Mouse (Mus musculus) layer of hippocampus, adult 8-10 months (tissue): ENCODE results near the gene Pank4. TPM values are rescaled to one million over a fixed set of nuclear protein-coding genes. Genes with fewer than 3 reads are reported as not detected.
A peak's percentile ranks its signal among the peaks of the same experiment; 100 is the strongest.

Experiments
- DNase-seq, 2 experiments: peaks; one replicate each; pipeline ENCODE4 v3.0.0; 2022; ENCODE audit warnings: low spot score in 2 of 2
- total RNA-seq, 4 experiments: library from RNA; stranded (reverse); gene quantifications; 2 replicates each; pipeline ENCODE4 v1.2.4; 2022

The Pank4 gene
- total RNA-seq, 4 experiments from 2014 or later = 34.4 to 46.8 (median 42.3) TPM

DNA sequence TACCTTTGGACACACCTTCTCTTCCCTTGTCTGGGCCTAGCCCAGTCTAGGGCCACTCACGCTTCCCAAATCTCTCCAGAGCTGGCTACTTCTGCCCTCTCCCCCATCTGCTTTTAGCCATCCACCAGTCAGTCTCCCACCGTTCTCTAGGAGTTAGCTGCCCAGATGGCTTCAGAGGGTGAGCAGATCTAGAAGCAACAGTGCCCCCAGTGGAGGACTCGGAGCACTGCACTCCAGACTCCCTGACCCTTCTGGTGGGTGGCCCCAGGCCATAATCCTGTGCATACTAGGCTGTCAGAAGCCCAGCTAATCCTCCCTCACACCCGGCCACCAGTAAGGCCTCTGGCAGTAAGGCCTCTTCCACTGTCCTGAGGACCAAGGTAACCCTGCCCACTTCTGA, 48.9 kb downstream of the Pank4 start:
- DNase-seq = peak in 1 of 2 experiments; percentile 49

DNA sequence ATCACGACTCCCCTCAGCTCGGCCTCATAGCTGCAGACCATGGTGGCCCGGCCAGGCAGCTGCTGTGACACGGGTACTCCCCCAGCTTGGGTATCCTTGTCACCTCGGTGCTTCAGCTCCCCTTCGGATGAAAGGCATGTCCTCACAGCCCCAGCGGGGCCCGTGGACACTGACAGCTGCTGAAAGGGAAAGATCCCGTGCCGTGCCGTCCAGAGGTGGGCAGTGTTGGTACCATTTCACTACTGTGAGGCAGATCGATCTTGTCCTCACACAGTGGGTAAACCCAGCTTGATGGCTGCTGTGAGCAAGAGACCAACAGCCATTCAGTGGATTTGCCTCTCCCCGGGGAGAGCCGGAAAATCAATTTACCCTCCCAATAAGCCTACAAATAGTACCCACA, 50.3 kb downstream of the Pank4 start:
- DNase-seq = no peak

DNA sequence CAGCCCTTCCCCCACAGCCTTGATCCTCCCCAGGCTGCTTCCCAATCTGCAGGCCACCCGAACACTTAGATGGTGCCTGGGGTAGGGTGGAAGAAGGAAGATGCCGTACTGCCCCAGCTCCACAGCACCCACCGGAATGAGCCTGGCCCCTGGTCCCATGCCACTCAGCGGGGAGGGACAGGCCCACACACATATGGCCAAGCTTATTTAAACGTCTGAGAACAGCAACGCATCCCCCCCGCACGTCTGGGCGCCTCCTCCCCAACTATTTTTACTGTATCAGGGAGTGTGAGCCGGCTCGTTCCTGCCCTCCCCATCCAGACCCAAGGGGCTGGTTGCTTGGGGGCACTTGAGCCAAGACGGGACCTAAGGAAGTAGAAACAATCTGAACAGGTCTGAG, 50.9 kb downstream of the Pank4 start:
- peak; percentile 62 to 65 for DNase-seq

DNA sequence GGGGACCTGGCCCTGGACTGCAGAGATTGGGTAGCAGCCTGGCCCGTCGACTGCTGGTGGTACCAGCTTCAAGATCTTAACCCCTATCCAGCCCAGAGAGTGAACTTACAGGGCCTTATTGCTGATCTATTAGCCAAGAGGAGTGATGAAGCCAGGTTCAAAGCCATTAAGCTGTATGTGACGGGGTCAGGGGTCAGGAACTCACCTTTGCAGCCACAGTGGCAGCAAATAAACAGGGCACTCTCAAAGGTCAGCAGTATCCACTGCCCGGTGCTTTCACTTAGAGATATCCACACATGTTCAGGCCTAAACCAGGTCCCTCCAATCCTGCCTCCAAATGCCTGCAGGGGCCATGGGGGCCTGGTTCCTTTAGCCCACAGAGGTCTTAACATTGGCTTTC, 51.6 kb downstream of the Pank4 start:
- no peak for DNase-seq

DNA sequence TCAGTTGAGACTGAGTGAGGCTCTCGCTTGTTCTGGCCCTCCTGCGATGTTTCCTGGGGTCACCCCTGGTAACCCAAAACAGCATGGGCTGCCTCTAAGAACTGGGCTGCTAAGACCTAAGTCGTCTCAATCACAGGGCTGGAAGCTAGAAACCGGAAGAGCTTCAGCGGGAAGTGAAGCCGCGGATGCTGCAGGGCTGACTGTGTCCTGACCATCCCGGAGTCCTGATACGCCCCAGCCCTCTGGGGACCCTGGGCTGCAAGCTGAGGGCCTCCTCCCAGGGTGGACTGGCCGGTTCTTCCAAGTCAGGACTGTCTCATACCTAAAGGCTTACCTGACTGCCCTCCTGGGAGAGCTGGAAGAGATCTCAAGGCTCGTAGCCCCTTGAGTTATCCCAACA, 52.9 kb downstream of the Pank4 start:
- no peak for DNase-seq

DNA sequence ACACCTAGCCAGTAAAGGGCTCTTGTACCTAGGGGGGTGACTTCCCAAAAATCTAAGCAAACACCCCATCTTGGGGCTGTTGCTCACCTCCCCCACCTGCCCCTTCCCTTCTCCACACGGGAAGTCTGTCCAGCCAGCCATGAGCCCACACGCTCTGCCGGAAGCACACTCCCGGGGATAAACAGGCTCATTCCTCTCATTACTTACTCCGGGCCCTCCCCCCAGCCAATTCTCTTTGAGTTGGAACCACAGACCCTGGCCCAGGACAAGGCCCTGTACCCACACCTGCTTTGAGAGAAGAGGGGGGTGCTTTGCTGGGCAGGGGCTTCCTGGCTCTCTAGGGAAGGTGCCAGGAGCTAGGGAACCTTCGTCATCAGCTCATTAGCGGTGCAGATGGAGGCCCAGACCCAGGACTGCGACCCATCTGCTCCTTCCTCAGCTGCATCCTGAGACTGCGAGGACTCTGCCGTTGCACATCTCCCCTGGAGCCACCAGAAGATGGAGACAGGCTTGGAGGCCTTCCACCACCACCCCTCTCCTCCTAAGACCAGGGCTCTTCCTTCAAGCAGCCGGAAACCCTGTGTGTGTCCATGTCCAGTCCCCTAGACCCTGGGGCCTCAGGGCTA, 53.4 kb downstream of the Pank4 start:
- DNase-seq = no peak

DNA sequence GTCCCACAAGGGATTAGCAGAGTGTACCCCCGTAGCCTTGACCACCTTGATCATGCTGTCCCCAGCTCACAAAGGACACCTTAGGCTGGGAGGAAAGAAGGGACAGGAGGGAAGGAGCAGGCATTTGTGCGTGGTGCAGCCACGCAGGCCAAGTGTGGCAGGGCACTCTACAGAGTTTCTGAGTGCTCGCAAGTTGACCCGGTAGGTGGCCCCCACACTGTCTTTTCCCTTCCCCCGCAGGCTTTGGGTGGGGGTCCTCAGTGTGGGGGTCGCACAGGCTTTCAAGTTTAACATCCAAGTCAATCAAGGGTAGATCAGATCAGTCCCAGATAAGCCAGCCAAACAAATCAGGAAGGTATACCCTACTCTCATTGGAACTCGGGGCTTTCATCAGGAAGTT, 54.1 kb downstream of the Pank4 start:
- no peak for DNase-seq

DNA sequence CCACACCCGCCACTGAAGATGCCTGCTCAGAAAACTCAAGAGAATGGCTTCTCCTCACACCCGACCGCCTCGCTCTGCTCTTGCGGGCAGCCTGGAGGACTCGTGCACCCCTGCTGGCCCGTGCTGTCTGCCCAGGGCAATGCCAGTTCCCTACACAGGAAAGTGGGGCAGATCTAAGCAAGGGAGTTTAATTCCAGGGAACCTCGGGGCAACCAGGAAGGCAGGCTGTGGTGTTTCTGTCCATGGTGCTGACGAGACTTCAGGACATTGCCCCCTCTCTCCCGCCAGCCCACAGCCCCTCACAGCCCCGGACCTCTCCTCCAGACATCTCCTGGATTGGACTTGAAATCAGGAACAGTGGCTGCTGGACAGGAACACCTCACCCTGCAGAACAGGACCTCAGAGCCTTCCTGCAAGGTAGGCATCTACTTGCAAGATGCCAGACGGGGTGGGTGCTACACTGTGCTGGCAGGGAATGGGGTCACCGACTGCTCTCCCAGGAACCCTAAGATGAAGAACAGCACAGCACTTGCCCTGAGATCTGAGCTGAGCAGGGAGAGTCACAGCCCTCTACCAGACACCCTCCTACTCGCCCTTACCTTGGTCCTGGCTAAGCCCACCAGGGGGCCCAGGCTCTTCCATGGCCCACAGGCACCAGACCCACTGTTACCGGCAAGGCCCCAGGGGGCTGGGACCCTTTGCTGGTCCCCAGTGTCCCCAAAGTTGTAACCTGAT, 54.8 kb downstream of the Pank4 start:
- DNase-seq = no peak

DNA sequence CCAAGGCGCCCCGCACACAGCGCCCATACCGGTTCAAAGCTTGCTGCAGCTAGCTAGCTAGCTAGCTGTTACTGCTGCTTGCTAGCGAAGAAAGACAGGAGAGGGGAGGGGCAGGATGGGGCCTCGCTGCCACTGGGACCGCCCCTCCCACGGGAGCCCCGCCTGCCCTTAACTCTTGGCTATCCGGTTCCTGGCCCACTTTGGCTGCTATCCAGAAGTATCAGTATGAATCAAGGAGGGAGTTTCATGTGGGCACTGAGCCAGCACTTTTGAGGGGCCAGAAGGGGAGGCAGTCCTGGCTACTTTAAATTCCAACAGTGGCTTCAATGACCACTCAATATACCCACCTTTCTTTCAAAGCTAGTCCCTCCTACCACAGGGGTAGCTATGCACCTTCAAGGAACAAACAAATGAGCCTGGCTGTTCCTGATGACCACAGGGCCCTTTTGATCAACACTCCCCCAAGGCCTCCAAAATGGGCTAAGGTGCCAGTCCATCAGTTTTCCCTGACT, 55.5 kb downstream of the Pank4 start:
- DNase-seq = peak in 1 of 2 experiments; percentile 55

DNA sequence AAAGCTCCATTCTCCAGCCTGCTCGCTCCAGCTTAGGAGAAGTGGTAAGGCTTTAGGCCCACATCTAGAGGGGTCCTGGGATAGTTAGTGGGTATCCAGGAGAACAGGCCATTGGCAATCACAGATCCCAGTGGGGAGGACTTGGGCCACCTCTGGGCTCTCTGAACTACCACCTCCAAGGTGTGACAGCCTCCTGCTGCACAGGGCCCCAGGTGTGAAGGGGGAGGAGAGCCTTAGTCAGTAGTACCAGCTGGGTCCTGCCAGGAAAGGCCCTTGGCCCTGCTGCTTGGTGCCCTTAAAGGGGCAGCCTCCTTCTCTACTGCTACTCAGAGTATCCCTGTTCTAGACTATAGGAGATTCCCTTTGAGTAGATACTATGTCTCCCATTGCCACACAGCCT, 56.2 kb downstream of the Pank4 start:
- DNase-seq = no peak

DNA sequence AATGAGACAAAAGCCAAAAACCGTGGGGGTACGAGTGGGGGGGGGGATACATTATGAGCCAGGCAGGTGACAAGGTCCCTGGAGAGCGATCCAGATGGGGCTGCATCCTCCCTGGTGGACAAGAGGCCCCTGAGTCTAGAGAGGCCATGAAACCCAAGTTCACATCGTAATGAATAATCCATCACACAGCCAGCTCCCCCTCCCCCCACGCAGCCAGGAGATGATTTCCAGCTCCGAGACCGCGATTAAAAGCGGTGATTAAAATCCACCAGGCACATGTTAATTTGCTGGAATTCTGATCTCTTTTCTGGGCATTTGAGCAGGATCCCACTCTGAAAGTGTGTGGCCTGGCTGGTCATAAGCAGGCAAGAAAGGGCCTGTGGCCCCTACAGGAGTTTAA, 56.9 kb downstream of the Pank4 start:
- no peak for DNase-seq

DNA sequence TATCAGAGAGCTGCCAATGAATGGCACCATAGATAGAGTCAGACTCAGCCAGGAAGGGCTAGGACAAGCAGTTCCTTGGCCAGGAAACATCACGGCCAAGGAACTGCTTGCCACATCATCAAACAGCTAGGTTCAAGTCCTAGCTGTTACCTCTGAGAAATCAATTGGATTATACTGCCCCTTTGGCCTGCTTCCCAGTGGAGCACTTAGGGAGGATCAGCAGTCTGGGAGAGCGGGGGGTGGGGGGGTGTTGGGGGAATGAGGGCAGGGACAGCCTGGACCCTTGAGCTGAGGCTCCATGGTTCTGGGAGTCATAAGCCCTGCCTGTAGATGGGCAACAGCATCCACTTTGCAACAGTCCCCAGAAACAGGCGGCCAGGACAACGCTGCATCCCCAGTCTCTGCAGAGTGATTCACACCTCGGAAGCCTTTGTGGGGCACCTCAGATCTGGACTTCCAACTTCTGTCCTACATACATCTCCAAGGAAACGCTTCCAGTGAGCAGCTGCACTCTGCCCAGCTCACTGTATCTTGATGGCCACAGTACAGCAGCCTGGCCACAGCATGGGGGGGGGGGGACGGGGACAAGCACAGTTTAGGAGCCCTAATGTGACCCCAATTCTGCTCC, 58.4 kb downstream of the Pank4 start:
- no peak for DNase-seq

DNA sequence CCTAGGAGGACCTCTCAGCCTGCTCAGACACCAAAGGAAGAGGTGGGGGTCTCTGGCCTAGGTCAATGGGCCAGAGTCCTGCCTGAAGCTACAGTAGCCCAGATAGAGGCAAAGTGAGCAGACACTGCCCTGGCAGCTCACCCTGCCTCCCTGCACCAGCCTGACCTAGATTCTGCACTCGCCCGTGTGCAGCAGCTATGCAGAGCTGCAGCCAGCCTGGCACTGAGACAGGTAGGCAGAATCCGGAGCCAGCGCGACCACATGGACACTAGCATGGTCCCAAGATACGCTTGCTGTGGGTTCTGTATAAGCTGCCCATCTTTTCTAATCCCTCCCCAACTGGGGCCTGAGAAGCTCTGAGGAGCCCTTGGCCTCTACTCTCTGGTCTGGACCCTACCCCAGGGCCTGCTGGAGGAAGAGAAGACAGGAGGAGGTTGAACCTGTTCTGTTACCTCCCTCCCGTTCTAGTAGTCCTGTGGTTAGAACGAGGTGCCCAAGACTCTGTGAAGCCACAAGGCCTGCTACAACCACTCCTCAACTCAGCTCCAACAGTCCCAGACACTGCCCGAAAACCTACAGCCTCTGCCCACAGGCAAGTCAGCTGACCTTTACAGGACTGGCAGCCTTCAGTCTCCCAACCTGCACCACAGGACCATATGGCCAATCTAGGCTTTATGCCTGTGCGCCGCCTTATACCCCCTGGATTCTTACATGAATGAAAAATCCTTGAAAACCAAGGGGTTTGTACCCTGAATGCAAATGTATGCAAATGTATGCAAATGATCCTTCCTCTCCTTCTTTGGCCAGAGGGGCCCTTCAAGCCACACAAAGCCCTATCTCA, 60.5 kb downstream of the Pank4 start:
- DNase-seq = no peak

Other genes starting within 250 kb of the Pank4 start
- 1 to 10 TPM; 2.2 to 3.3 (median 2.8) TPM for gene Ttc34, start 126.7 kb upstream of the Pank4 start, total RNA-seq
- gene Mmel1, start 94.5 kb upstream of the Pank4 start, total RNA-seq = under 1 TPM; 0.25 to 0.73 (median 0.41) TPM
- gene Fam213b, start 65.0 kb upstream of the Pank4 start, total RNA-seq = 10 to 100 TPM; 49.5 to 59.8 (median 57.0) TPM
- gene Tnfrsf14, start 35.6 kb upstream of the Pank4 start, total RNA-seq = 1 to 10 TPM; 1.6 to 5.2 (median 3.8) TPM
- gene Hes5, start 3.2 kb upstream of the Pank4 start, total RNA-seq = 10 to 100 TPM; 15.1 to 33.7 (median 22.6) TPM
- 100 to 1,000 TPM in 1 of 4 experiments, 10 to 100 TPM in 3; 85.1 to 110 (median 94.9) TPM for gene Plch2, start 92.7 kb downstream of the Pank4 start, total RNA-seq
- gene Pex10, start 102.9 kb downstream of the Pank4 start, total RNA-seq = 10 to 100 TPM; 18.2 to 25.4 (median 21.9) TPM
- gene Rer1, start 122.3 kb downstream of the Pank4 start, total RNA-seq = 10 to 100 TPM; 57.4 to 63.2 (median 60.8) TPM
- gene Morn1, start 122.5 kb downstream of the Pank4 start, total RNA-seq = 10 to 100 TPM; 11.5 to 19.0 (median 16.4) TPM